Mouse (Mus musculus) intestine, embryonic 16.5 days (tissue): Measurements from ENCODE around the gene Wdr18. TPM values are rescaled to one million over a fixed set of nuclear protein-coding genes. Genes with fewer than 3 reads are reported as not detected.
A peak's percentile ranks its signal among the peaks of the same experiment; 100 is the strongest.

Experiments
- ATAC-seq: fragments of 200-750 bp; cut with Nextera tagmentation; 2 replicates; pipeline ENCODE4 v1.8.0; 2017; ENCODE audit warnings: moderate TSS enrichment, moderate library complexity
- H3K27ac ChIP-seq: fragments of 300-500 bp; sonication (generic); 2 replicates; pipeline ENCODE4 v1.5.1; 2014; ENCODE audit warnings: mild to moderate bottlenecking, low read length
- H3K27me3 ChIP-seq: fragments of 300-500 bp; sonication (generic); replicated peaks from 2 replicates; pipeline ENCODE4 v1.6.1; 2014; ENCODE audit warnings: low read length, control low read depth, mixed read lengths; ENCODE audit not compliant: control insufficient read depth, insufficient read depth
- H3K36me3 ChIP-seq: fragments of 300-500 bp; sonication (generic); 2 replicates; pipeline ENCODE4 v1.6.1; 2014; ENCODE audit warnings: low read length, control low read depth; ENCODE audit not compliant: control insufficient read depth, insufficient read depth
- H3K4me1 ChIP-seq: fragments of 300-500 bp; sonication (generic); 2 replicates; pipeline ENCODE4 v1.6.1; 2014; ENCODE audit warnings: low read length, control low read depth, mixed read lengths; ENCODE audit not compliant: control insufficient read depth, insufficient read depth
- H3K4me2 ChIP-seq: fragments of 300-500 bp; sonication (generic); 2 replicates; pipeline ENCODE4 v1.6.1; 2014; ENCODE audit warnings: low read depth, low read length, control low read depth
- H3K4me3 ChIP-seq: fragments of 300-500 bp; sonication (generic); 2 replicates; pipeline ENCODE4 v1.5.1; 2014; ENCODE audit warnings: mild to moderate bottlenecking, low read length
- H3K9ac ChIP-seq: fragments of 300-500 bp; sonication (generic); 2 replicates; pipeline ENCODE4 v1.6.1; 2014; ENCODE audit warnings: low read depth, low read length
- H3K9me3 ChIP-seq: fragments of 300-500 bp; sonication (generic); 2 replicates; pipeline ENCODE4 v1.6.1; 2016; ENCODE audit warnings: low read length, control low read depth; ENCODE audit not compliant: control insufficient read depth
- WGBS: fragments of 180-500 bp; shearing (Covaris S2); extraction: QIAGEN DNeasy Blood & Tissue Kit; methylation state at CpG from one replicate; pipeline ENCODE4 v1.1.7; 2014; 5-methylcytosine and 5-hydroxymethylcytosine counted together
- polyA plus RNA-seq: library from polyadenylated mRNA; unstranded; fragments of >200 nt; fragmentation: Nextera tagmentation; extraction: Ambion mirVana; gene quantifications from 2 replicates; pipeline ENCODE4 v1.2.1, GENCODE M21; 2015

The Wdr18 gene
- polyA plus RNA-seq, 1 experiment from 2014 or later = 96.6 TPM

GRCm38 (mm10) chr10:79979401-79980155 lies 19.6 kb downstream of the Wdr18 start:
- no peak for ATAC-seq
- 90% methylated on average over 22 of the region's 22 CpGs for WGBS
- Histone ChIP-seq H3K27ac (no peak overlapping the region), H3K4me3 (no peak overlapping the region), H3K9ac (no peak overlapping the region), H3K4me2 (no peak overlapping the region), H3K4me1 (peaks cover 14% of the 10 kb centered on the region), H3K9me3 (no peaks in the 10 kb centered on the region; the same call in 1 of the 2 replicates), H3K36me3 (peaks cover 41% of the 10 kb centered on the region), H3K27me3 (no peaks in the 10 kb centered on the region)

GRCm38 (mm10) chr10:79983205-79983604 lies 23.3 kb downstream of the Wdr18 start:
- H3K4me2 ChIP-seq = peak overlapping the region; percentile 88
- ATAC-seq = no peak
- peaks cover 38% of the 10 kb centered on the region for H3K4me1 ChIP-seq
- peak overlapping the region; percentile 86 for H3K4me3 ChIP-seq
- peak overlapping the region; percentile 96; the same call in 1 of the 2 replicates for H3K27ac ChIP-seq
- H3K27me3 ChIP-seq = no peaks in the 10 kb centered on the region
- H3K36me3 ChIP-seq = peaks cover 15% of the 10 kb centered on the region
- H3K9ac ChIP-seq = peak overlapping the region; percentile 92
- no peaks in the 10 kb centered on the region for H3K9me3 ChIP-seq
- 71% methylated on average over 5 of the region's 5 CpGs for WGBS

- Histone ChIP-seq H3K27me3 (no peaks in the 10 kb centered on the region), H3K36me3 (peaks cover 11% of the 10 kb centered on the region), H3K27ac (peak overlapping the region; percentile 96), H3K4me3 (peak overlapping the region; percentile 86), H3K9me3 (no peaks in the 10 kb centered on the region), H3K9ac (peak overlapping the region; percentile 92), H3K4me1 (peaks cover 40% of the 10 kb centered on the region), H3K4me2 (peak overlapping the region; percentile 88)
- WGBS = under 1% methylated on average over 21 of the region's 21 CpGs
- ATAC-seq = no peak
Observed at GRCm38 (mm10) chr10:79983670-79984069, 23.7 kb downstream of the Wdr18 start.

- H3K9ac ChIP-seq = peak within 1 kb of the TSS; percentile 92
- ATAC-seq = peak; percentile 82
- H3K9me3 ChIP-seq = no peaks in the 10 kb centered on the region
- H3K36me3 ChIP-seq = peaks cover 8% of the 10 kb centered on the region; the same call in 1 of the 2 replicates
- peaks cover 45% of the 10 kb centered on the region for H3K4me1 ChIP-seq
- peak within 1 kb of the TSS; percentile 88 for H3K4me2 ChIP-seq
- H3K27me3 ChIP-seq = no peaks in the 10 kb centered on the region
- peak within 1 kb of the TSS; percentile 96 for H3K27ac ChIP-seq
- H3K4me3 ChIP-seq = peak within 1 kb of the TSS; percentile 86
- under 1% methylated on average over 48 of the region's 49 CpGs for WGBS
Observed at GRCm38 (mm10) chr10:79984195-79984816, 24.4 kb downstream of the Wdr18 start, which contains the start of gene Tmem259. TSS of gene Tmem259 (minus strand) at chr10:79984330.

GRCm38 (mm10) chr10:79984871-79985270 lies 24.9 kb downstream of the Wdr18 start:
- 0 out of 2 replicates have a peak, but pooled peaks cover 4% of the 10 kb centered on the region for H3K36me3 ChIP-seq
- H3K27ac ChIP-seq = peak overlapping the region; percentile 96
- ATAC-seq = peak; percentile 92
- peak overlapping the region; percentile 92 for H3K9ac ChIP-seq
- no peaks in the 10 kb centered on the region for H3K9me3 ChIP-seq
- H3K27me3 ChIP-seq = no peaks in the 10 kb centered on the region
- H3K4me2 ChIP-seq = peak overlapping the region; percentile 88
- H3K4me1 ChIP-seq = peaks cover 51% of the 10 kb centered on the region
- peak overlapping the region; percentile 86 for H3K4me3 ChIP-seq
- WGBS = under 1% methylated on average over 22 of the region's 22 CpGs

GRCm38 (mm10) chr10:79985334-79986231 lies 25.6 kb downstream of the Wdr18 start:
- H3K4me3 ChIP-seq = peak overlapping the region; percentile 86
- peaks cover 53% of the 10 kb centered on the region for H3K4me1 ChIP-seq
- no peaks in the 10 kb centered on the region for H3K9me3 ChIP-seq
- peak overlapping the region; percentile 82 for H3K9ac ChIP-seq
- H3K27me3 ChIP-seq = no peaks in the 10 kb centered on the region
- peak overlapping the region; percentile 78 for H3K4me2 ChIP-seq
- H3K27ac ChIP-seq = peak overlapping the region; percentile 96
- WGBS = 1% methylated on average over 35 of the region's 35 CpGs
- no peak for ATAC-seq
- 0 out of 2 replicates have a peak, but pooled peaks cover 4% of the 10 kb centered on the region for H3K36me3 ChIP-seq

GRCm38 (mm10) chr10:79986232-79986878 lies 26.4 kb downstream of the Wdr18 start:
- no peaks in the 10 kb centered on the region for H3K27me3 ChIP-seq
- H3K9ac ChIP-seq = peak overlapping the region; percentile 82
- H3K9me3 ChIP-seq = no peaks in the 10 kb centered on the region
- H3K4me3 ChIP-seq = peak overlapping the region; percentile 86
- H3K4me2 ChIP-seq = peak overlapping the region; percentile 78
- H3K36me3 ChIP-seq = 0 out of 2 replicates have a peak, but pooled peaks cover 4% of the 10 kb centered on the region
- WGBS = 20% methylated on average over 6 of the region's 6 CpGs
- peak overlapping the region; percentile 96 for H3K27ac ChIP-seq
- ATAC-seq = no peak
- H3K4me1 ChIP-seq = peaks cover 58% of the 10 kb centered on the region

- ATAC-seq = no peak
- H3K9ac ChIP-seq = peak overlapping the region; percentile 82
- peaks cover under 1% of the 10 kb centered on the region; the same call in 1 of the 2 replicates for H3K36me3 ChIP-seq
- H3K4me1 ChIP-seq = peaks cover 58% of the 10 kb centered on the region
- H3K4me2 ChIP-seq = peak overlapping the region; percentile 78
- peak overlapping the region; percentile 96 for H3K27ac ChIP-seq
- no peaks in the 10 kb centered on the region for H3K27me3 ChIP-seq
- peak overlapping the region; percentile 16 for H3K4me3 ChIP-seq
- peaks cover 3% of the 10 kb centered on the region for H3K9me3 ChIP-seq
- WGBS = 3% methylated on average over 11 of the region's 11 CpGs
Observed at GRCm38 (mm10) chr10:79986963-79987362, 27.0 kb downstream of the Wdr18 start.
